Mouse (Mus musculus) olfactory bulb, adult 2 months (tissue): ENCODE measurements around the gene Pglyrp2. TPM values are rescaled to one million over a fixed set of nuclear protein-coding genes. Genes with fewer than 3 reads are reported as not detected.
A peak's percentile ranks its signal among the peaks of the same experiment; 100 is the strongest.

Experiments
- H3K27ac ChIP-seq: fragments of 200-500 bp; 2 replicates; pipeline ENCODE4 v1.5.1; 2012; ENCODE audit warnings: low read depth, low read length; ENCODE audit not compliant: insufficient read depth
- H3K4me1 ChIP-seq: fragments of 200-500 bp; 2 replicates; pipeline ENCODE4 v1.6.1; 2012; ENCODE audit warnings: low read length; ENCODE audit not compliant: control insufficient read depth, insufficient read depth
- H3K4me3 ChIP-seq: fragments of 200-500 bp; 2 replicates; pipeline ENCODE4 v1.5.1; 2012; ENCODE audit warnings: mild to moderate bottlenecking, low read depth, low read length, moderate library complexity; ENCODE audit not compliant: insufficient read depth
- CTCF ChIP-seq: fragments of 200-500 bp; IDR thresholded peaks from 2 replicates; pipeline ENCODE4 v1.5.1; 2012; ENCODE audit warnings: low read depth, mild to moderate bottlenecking, low read length, moderate library complexity; ENCODE audit not compliant: insufficient read depth
- POLR2A ChIP-seq: fragments of 200-500 bp; IDR thresholded peaks from 2 replicates; pipeline ENCODE4 v1.6.1; 2012; ENCODE audit warnings: mild to moderate bottlenecking, low read depth, low read length, moderate library complexity; ENCODE audit not compliant: insufficient read depth
- WGBS: fragments of 180-500 bp; shearing (Covaris S2); methylation state at CpG from one replicate; pipeline ENCODE4 v1.1.7; 2018; 5-methylcytosine and 5-hydroxymethylcytosine counted together
- polyA plus RNA-seq: library from polyadenylated mRNA; stranded (reverse); fragments of >200 nt; gene quantifications from 2 replicates; pipeline ENCODE4 v1.2.4, GENCODE M21; 2012; ENCODE audit warnings: low replicate concordance; ENCODE audit not compliant: missing spikeins, insufficient read depth, insufficient read length

Gene Pglyrp2
- polyA plus RNA-seq, 1 experiment, result not detected

GRCm38 (mm10) chr17:32416771-32417170 lies 7.2 kb downstream of the Pglyrp2 start:
- no peak for TF ChIP-seq POLR2A
- no peak for TF ChIP-seq CTCF
- Histone ChIP-seq H3K4me3 (no peak overlapping the region), H3K27ac (no peak overlapping the region), H3K4me1 (no peaks in the 10 kb centered on the region)
- 94% methylated on average over 14 of the region's 14 CpGs for WGBS

GRCm38 (mm10) chr17:32415417-32416020 lies 8.4 kb downstream of the Pglyrp2 start:
- no peak for TF ChIP-seq CTCF
- TF ChIP-seq POLR2A, result no peak
- Histone ChIP-seq H3K4me1 (no peaks in the 10 kb centered on the region), H3K27ac (no peak overlapping the region), H3K4me3 (no peak overlapping the region)
- 59% methylated on average over 24 of the region's 24 CpGs for WGBS

DNA sequence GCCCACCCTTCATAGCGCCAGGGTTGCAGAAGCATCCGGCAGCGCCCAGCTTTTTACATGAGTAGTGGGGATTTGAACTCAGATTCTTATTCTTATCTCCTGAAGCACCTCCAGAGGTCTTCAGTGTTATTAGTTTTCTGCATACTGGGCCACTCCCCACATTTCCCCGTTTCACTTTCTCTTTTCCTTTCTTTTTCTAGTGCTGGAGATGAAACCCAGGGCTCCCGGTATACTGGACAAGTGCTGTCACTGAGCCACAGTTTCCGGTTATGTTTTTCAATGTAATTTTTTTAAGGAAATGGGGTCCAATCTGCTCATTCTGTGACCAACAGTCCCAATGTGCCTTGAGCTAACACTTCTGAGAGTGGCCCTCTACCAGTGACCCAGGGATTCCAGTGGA lies 12.1 kb downstream of the Pglyrp2 start:
- Histone ChIP-seq H3K4me1 (no peaks in the 10 kb centered on the region), H3K4me3 (no peak overlapping the region), H3K27ac (no peak overlapping the region)
- WGBS, result 87% methylated on average over 6 of the region's 6 CpGs
- TF ChIP-seq POLR2A (no peak), CTCF (no peak)

- H3K27ac ChIP-seq, result 0 out of 2 replicates have a peak within 1 kb of the TSS, but pooled peaks have one; percentile 21
- H3K4me1 ChIP-seq, result no peaks in the 10 kb centered on the region
- peak within 1 kb of the TSS; percentile 15; the same call in 1 of the 2 replicates for H3K4me3 ChIP-seq
- 66% methylated on average over 8 of the region's 8 CpGs for WGBS
- TF ChIP-seq POLR2A (no peak), CTCF (no peak)
These were observed 20.6 kb downstream of the Pglyrp2 start, which contains the start of gene Rasal3 for GRCm38 (mm10) chr17:32403417-32403816. TSS of gene Rasal3 (minus strand) at chr17:32403583.

GRCm38 (mm10) chr17:32402779-32403157 lies 21.2 kb downstream of the Pglyrp2 start:
- H3K27ac ChIP-seq, result 0 out of 2 replicates have a peak overlapping the region, but pooled peaks have one; percentile 21
- TF ChIP-seq CTCF (no peak), POLR2A (no peak)
- 79% methylated on average over 11 of the region's 11 CpGs for WGBS
- no peaks in the 10 kb centered on the region for H3K4me1 ChIP-seq
- peak overlapping the region; percentile 15; the same call in 1 of the 2 replicates for H3K4me3 ChIP-seq

GRCm38 (mm10) chr17:32402011-32402778 lies 21.8 kb downstream of the Pglyrp2 start:
- Histone ChIP-seq H3K4me3 (no peak overlapping the region), H3K4me1 (no peaks in the 10 kb centered on the region), H3K27ac (no peak overlapping the region)
- 87% methylated on average over 9 of the region's 9 CpGs for WGBS
- TF ChIP-seq CTCF (no peak), POLR2A (no peak)

GRCm38 (mm10) chr17:32396266-32396665 lies 27.7 kb downstream of the Pglyrp2 start:
- peaks cover 5% of the 10 kb centered on the region; the same call in 1 of the 2 replicates for H3K4me1 ChIP-seq
- 8% methylated on average over 37 of the region's 37 CpGs for WGBS
- H3K27ac ChIP-seq, result no peak overlapping the region
- H3K4me3 ChIP-seq, result no peak overlapping the region
- TF ChIP-seq CTCF, result no peak
- TF ChIP-seq POLR2A, result no peak

DNA sequence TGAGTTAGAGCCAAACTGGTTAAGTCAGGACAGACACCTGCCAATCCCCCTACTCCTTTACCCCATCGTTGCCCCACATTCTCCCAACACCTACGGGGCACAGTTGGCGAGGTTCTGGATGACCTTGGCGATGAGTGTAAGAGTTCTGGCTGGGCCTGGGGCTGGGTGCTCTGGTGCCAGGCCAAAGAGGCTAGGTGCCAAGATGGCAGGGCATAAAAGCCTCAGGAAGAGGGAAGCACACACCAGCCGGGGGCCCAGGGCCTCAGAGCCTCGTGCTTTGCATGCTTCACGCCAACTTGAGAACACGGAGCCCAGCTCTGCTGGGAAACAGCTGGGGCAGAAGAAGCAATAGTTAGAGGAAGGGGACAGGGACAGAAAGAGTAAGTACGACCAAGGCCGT lies 30.0 kb downstream of the Pglyrp2 start:
- 62% methylated on average over 10 of the region's 10 CpGs for WGBS
- no peak for TF ChIP-seq CTCF
- no peak for TF ChIP-seq POLR2A
- Histone ChIP-seq H3K4me1 (peaks cover 5% of the 10 kb centered on the region; the same call in 1 of the 2 replicates), H3K4me3 (no peak overlapping the region), H3K27ac (no peak overlapping the region)

- TF ChIP-seq CTCF (no peak), POLR2A (0 out of 2 replicates have a peak, but pooled peaks have one; percentile 36)
- Histone ChIP-seq H3K4me3 (peak within 1 kb of the TSS; percentile 94), H3K27ac (peak within 1 kb of the TSS; percentile 67; the same call in 1 of the 2 replicates), H3K4me1 (peaks cover 10% of the 10 kb centered on the region)
- 2% methylated on average over 40 of the region's 44 CpGs for WGBS
These were observed 34.8 kb downstream of the Pglyrp2 start, which contains the start of gene Wiz for GRCm38 (mm10) chr17:32389101-32389659. TSS of gene Wiz (minus strand) at chr17:32389439.
